Mouse (Mus musculus) adrenal gland (tissue): ENCODE data around the gene Defb28.

Source experiments
- intact Hi-C: fragments of 180-260 bp; cut with DNase I; formaldehyde crosslinking; loops from one replicate; pipeline ENCODE4 v1.15.1; 2025
- long read RNA-seq, 2 experiments: library from polyadenylated mRNA; unstranded; transcript quantifications; one replicate each; pipeline ENCODE4 v2.0.0; 2020; ENCODE audit warnings: borderline replicate concordance in 1 of 2; ENCODE audit not compliant: insufficient replicate concordance in 1 of 2

Defb28 gene
- long read RNA-seq, experiment 1, result 0 reads
- long read RNA-seq, experiment 2, result 0 reads

DNA sequence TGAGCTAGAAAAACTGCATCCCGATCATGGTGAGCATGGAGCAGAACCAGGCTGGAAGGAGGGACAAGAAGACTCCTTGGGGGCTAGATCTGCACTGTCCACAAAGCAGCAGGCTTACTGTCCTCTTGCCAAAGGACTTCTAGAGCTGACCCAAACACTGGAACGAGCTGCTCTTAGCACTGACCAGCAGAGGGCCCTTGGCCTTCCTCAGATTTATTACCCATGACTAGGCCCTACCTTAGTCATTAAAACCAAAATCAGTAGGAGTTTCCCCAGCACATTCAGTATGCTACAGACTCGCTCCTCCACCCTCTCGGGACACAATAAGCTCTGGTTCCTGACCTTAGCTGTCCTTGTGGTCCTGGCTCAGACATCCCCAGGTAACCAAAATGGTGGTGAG is at the start of gene Defb28:
TSS of gene Defb28 (plus strand) at position 275 of the 400 bp plus-strand sequence.
- intact Hi-C loops, result no loop called here

DNA sequence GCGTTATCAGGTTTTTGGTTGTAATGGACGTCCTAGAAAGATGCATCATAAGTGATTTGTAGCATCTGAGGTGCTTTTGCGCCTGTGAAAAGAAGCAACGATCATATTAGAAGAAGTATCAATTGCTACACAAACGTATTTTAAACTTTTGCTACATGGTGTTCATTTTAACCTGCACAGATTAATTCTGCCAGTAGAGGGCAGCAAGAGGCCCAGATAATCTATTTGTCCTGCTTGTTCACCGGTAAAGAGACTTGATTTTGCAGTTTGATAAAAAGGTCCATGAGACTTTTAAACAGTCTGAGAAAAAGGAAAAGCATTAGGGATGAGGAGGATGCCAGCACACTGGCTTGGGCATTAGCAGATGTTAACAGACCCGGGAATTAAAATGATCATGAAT is 47.1 kb upstream of the Defb28 start:
- intact Hi-C loops, result loop anchor here (5.0 kb wide), 1 partner anchor 71 kb away; the partner anchor contains the start of gene Defb29

DNA sequence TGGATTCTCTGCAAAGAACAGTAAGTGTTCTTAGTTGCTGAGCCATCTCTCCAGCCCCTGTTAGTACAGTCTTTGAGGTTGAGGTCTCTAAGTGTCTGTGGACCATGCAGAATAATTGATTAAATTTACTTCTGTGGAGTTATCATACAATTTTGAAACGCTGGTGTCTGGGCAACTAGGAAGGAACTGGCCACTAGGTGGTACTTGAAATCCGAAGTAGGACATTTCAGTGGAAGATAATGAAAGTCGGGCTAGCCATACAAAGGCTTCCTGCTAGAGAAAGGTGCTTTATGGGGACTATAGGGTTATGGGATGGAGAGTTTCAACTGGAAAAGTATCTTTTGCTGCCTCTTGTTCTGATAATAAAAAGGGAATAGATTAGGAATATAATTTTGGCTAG is 45.6 kb upstream of the Defb28 start:
- intact Hi-C loops, result loop anchor here (5.0 kb wide), 1 partner anchor 70 kb away; the partner anchor contains the start of gene Defb29

DNA sequence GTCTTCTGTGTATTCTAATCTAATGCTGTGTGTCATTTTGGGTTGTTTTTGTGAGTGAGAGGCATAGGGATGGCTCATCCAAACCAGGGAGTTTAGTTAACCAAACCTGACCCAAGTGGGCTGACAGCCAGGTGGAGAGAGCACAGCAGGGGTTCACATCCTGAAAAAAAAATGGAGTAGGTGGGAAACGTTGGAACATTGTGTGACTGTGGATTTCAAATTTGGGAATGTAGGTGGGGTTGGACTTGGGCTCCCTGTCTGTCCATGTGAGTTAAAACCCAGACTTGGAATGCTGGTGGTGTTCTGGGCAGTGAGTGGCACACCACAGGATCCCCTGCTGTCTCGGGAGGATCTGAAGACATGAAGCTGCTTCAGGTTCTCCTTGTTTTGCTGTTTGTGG is 41.3 kb upstream of the Defb28 start, which contains the start of gene Defb20:
TSS of gene Defb20 (plus strand) at position 301 of the 400 bp plus-strand sequence.
- intact Hi-C loops, result no loop called here

DNA sequence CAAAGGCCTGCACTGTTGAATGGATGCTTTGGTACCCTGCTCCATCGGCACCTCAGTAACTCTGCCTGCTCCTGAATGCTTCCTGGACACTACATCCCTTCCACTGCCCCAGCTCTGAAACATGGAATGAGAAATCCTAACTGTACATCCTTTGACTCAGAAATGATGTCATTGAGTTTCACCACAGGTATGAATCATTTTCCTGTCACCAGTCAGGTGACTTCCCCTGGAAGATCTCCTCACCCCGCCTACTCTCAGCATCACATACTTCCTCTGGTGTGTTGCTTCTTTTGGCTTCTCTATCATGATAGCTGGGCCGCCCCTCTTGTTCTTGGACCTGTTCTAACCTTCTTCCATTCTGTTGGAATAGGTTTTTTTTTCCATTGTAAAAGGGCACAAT is 37.2 kb upstream of the Defb28 start:
- intact Hi-C loops, result no loop called here

DNA sequence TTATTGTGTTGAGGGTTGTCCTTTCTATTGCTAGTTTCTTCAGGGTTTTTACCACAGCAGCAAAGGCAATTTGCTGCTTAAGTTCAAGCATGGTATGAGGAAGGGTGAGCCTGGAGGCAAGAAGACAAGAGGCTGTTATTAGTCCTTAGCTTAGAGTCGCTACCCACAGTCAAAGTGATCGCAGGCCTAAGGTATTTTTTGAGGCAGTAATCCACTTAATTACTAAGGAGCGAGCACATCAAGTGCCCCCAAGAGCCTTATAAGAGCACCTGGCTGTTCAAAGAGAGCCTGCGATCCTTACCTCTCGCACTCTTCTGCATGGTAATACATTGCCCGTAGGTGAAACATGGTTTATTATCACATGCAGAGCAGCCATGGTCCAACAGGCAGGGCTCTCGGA is 36.3 kb upstream of the Defb28 start:
- intact Hi-C loops, result no loop called here

DNA sequence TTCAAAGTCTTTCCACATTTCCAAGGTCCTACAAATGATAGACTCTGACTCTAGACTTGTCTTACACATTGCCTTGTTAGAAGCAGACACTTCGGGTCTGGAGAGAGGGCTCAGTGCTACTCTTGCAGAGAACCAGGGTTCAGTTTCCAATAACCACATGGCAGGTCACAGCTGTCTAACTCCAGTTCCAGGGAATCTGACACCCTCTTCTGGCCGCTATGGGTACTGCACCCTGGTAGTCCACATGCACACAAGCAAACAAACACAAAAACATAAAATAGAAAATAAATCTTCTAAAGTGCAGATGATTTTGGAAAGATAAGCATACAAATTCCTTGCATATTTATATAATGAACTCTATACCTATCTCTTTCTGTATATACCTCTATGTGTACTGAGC is 31.0 kb upstream of the Defb28 start:
- intact Hi-C loops, result no loop called here

DNA sequence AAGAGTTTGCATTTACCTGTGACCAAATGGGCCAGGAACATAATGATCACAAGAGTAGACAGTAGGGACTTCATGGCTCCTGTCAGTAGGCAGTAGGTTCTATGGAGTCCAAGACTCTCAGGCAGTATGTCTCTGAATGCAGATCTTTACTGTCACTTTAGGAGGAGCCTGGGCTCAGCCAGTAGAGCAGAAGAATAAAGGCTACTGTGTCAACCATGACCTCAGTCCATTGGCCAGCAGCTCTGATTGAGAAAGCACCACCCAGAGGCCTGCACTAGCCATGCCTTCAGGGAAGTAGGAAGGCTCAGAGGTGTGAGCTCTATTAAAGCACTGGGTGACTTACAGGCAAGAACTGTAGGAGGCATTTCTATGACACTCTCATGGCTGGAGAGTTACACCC is 28.0 kb upstream of the Defb28 start, which contains the start of gene Defb22:
TSS of gene Defb22 (minus strand) at position 101 of the 400 bp plus-strand sequence.
- intact Hi-C loops, result no loop called here

DNA sequence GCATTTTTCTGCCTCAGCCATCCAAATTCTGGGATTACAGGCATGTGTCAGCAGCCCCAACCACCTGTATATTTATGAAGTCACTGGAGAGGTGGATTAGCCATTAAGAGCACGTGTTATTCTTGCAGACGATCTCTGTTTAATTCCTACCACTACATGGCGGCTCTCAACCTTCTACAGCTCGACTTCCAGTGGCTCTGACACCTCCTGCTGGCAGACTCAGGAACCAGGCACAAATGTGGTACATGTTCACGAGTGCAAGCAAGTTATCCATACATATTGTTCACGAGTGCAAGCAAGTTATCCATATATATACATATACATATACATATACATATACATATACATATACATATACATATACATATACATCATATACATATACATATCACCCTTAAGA is 24.9 kb upstream of the Defb28 start:
- intact Hi-C loops, result no loop called here

DNA sequence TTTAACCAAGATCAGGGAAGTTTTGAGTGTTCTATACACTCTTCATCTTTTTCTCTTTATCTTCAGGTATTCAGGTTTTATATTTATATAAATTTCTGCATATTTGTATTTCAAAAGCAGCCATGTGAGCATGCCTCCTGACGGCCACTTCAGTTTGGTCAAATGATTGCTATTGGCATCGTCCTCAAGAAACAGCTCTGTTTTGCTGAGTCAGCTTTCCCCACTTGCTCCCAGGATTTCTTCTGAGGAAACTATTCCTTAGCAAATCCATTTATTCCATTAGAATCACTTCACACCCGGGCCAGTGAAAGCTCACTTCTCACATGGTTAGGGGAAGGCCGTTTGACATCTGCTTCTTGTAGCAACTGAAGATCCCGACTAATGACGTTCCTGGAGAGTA is 20.0 kb upstream of the Defb28 start:
- intact Hi-C loops, result no loop called here

DNA sequence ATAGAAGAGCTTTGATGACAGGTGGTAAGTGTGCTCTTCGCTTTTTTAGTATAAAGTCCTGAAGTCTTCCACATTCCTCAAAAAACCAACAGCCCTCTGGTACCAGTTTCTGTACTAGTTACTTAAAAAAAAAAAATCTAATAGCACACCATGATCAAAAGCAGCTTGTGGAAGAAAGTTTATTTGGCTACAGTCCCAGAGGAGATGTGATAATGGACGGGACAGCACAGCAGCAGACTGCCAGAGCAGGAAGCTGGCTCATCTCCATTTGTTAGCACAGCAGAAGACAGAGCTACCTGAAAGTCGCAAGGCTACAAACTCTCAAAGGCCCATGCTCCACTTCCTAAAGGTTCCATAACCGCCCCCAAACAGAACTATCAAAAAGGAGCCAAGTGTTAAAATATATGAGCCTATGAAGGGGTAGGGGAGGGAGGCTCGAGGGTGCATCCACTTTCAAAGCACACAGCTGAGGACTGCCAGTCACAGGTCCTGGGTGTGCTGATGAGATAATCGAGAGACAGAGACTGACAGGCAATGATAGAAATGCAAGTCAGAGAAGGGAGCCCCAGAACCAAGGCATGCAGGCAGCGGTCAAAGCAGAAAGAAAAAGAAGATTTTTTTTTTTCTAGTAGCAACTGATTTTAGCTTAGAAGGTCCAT is 17.7 kb upstream of the Defb28 start:
- intact Hi-C loops, result no loop called here

DNA sequence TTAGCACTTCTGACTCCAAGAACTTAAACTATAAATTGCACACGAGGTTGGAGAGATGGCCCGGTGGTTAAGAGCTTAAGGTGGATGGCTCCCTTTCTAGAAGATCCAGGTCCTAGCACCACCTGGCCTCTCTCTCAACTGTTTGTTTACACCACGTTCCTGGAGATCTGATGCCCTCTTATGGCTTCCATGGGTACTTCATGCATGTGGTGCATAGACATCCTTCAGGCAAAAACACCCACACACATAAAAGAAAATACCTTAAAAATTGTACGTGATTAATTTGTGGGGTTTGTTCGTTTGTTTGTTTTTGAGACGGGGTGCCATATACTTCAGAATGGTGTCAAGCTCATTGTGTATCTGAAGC is 17.2 kb upstream of the Defb28 start:
- intact Hi-C loops, result no loop called here

DNA sequence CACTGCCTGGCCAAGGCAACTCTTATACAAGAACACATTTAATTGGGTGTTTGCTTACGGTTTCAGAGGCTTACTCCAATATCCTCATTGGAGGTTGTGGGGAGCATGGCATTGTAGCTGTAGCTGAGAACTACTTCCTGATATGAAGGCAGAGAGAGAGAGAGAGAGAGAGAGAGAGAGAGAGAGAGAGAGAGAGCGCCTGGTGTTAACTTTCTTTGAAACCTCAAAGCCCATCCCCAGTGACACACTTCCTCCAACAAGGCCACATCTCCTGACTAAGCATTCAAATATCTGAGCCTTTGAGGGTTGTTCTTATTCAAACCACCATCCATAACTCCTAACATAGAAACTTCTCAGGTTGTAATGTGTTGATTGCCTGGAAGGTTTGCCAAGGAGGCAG is 14.1 kb upstream of the Defb28 start:
- intact Hi-C loops, result no loop called here

DNA sequence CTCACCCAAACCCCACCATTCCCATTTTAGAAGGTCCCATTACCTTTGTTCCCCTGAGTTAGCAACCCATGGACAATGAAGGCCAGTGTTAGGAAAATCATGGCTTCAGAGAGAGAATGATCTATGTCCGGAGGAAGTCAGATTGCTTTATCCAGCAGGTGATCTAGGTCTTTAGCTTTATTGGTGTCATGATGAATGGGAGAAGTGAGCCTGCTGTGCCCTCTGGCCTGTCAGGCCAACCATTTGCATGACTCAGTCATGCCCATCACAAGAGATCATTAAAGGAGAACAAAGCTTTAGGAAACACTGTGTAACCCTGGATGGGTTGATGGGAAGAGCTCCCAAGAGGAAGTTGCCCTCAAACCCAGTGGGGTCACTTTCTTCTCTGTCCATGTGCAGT is 6.5 kb upstream of the Defb28 start, which contains the start of gene Defb26:
TSS of gene Defb26 (minus strand) at position 101 of the 400 bp plus-strand sequence.
- intact Hi-C loops, result no loop called here

DNA sequence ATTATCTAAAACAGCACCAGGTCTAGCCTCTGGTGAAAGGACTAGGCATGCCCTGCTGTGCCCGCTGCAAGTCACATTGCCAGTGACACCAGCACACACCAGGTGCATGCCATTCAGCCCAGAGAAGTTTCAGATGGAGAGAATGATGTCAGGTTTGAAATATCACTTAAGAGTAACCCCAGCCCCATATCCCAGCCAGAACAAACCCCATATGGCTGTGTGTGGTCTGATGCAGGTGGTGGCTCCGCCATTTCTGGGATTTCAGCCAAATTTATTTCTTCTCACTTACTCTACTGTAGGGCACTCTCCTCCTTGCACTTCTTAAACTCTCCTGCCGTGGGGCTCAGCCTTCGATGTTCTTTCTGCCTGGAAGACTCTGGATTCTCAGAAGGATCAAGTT is 2.0 kb upstream of the Defb28 start:
- intact Hi-C loops, result no loop called here

DNA sequence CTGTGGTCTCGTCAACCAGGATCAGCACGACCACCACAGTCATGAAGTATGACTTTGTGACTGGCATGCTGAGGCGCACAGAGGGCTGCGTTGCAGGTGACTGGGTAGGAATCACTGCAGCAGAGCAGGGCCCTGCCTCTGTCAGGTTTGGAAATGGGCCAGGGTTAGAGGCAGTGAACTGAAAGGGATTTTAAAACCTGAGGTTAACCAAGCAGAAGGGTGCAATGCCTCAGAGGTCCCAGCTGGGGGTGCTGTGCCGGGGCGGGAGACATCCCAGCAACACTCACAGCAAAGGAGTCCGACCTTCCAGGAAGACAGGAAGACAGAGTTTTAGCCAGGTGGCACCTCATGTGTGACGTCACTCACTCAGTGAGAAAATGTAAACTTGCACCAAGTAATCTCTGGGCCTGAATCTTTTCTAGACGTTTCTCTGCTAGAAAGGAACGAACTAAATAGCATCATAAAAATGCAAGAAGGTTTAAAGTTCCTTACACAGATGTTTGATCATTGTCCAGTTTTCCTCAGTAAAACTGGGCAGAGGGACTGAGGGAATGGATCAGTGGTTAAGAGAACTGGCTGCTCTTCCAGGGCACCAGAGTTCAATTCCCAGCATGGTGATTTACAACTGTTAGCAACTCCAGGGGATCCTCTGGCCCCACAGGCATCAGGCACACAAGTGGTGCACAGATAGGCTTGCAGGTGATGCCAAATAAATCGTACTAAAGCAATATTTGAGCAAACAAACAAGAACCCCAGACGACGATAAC is 22.1 kb downstream of the Defb28 start, which contains the start of gene Defb29:
TSS of gene Defb29 (minus strand) at position 155 of the 767 bp plus-strand sequence.
- intact Hi-C loops, result loop anchor here (5.0 to 10.0 kb wide), 3 partner anchors 68 to 145 kb away; partner anchors contain the start of gene Sox12

DNA sequence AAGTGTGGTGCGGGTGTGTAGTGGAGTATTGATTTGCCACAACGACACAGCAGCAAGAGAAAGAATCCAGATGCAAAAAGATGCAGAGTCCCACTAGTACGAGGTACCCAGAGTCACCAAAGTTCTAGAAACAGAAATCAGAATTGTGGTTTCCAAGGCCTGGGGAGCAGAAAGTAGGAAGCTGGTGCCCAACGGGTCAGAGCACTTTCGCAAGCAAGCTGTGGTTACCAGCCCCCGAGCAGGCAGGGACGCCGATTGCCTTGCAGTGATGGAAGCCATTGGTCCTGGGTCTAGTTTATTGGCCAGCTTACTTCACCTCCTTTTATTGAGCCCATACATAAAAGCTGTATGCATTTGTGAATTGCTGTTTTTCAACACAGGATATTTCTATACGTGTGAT is 23.9 kb downstream of the Defb28 start:
- intact Hi-C loops, result loop anchor here (5.0 to 10.0 kb wide), 3 partner anchors 70 to 147 kb away; partner anchors contain the start of gene Sox12

DNA sequence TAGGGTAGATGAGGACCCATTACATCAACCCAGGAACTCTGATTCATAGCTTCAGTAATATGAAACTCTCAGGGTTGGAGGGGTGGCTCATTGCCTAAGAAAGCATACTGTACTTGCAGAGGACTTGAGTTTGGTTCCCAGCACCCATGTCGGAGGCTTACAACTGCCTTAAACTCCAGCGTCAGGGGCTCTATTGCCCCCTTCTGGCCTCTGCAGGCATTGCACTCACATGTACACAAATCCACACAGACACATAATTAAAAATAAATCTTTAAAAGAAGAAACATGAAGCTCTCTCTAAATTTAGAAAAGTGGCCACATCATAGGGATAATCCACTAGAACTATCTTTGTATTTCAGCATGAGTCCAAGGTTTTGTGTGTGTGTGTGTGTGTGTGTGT is 24.8 kb downstream of the Defb28 start:
- intact Hi-C loops, result loop anchor here (5.0 to 10.0 kb wide), 3 partner anchors 71 to 148 kb away; partner anchors contain the start of gene Sox12

DNA sequence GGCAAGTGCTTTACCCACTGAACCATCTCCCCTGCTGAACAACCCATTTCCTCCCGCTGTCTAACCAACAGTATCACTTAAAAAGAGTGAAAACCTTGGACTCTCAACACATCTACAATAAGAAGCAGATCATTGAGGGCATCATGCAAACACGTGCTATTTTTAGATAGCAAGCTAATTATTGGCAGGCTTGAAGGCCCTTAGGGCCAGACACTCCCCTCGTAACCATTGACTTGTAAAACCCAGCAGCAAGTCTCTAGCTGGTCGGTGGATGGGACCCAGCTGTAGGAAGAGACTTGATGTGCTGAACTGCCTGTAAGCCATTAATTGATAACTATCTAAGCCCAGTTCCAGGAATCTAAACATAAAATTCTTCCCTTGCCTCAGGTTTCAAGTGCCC is 25.4 kb downstream of the Defb28 start:
- intact Hi-C loops, result loop anchor here (5.0 to 10.0 kb wide), 3 partner anchors 71 to 149 kb away; partner anchors contain the start of gene Sox12

DNA sequence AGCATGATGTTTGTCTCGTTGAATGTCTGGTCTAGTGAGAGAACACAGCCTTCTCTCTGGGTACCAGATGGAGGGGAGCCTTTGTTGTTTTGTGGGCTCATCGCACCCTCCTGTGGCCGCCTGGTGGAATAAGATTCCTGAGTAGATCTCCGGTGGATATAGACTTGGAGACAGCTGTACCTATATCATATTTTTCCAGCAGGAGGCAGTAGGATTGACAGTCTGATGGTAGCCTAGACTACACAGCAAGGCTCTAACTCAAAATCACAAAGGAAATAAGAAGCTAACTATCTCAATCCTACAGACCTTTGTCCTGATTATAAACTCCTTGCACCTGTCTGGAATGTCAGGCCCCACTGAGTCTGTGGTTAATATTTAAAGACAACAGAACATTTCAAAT is 26.6 kb downstream of the Defb28 start:
- intact Hi-C loops, result loop anchor here (5.0 to 10.0 kb wide), 3 partner anchors 72 to 150 kb away; partner anchors contain the start of gene Sox12

DNA sequence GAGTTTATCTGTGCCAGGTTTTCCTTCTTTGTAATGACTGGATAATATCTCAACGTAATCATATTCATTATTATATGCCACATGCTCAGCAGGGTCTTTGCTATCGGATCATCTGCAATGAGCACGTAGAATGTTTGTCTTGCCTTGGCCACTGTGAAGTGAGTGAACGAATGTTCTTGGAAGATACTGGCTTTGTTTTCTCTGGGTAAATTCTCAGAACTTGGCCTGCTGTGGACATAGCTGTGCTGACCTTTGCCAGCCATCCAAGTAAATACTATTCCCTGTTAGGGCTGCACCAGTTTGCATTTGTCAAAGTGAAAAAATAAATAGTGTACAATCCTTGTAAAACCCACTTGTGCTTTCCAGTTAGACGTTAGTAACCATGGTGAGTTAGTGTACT is 30.1 kb downstream of the Defb28 start:
- intact Hi-C loops, result loop anchor here (10.0 kb wide), 1 partner anchor 153 kb away; the partner anchor contains the start of gene Sox12
